Mouse (Mus musculus) CH12.LX (cell line): Measurements from ENCODE around the gene Cbl. TPM values are rescaled to one million over a fixed set of nuclear protein-coding genes. Genes with fewer than 3 reads are reported as not detected.
A peak's percentile ranks its signal among the peaks of the same experiment; 100 is the strongest.

Source experiments
- DNase-seq: peaks from one replicate; pipeline ENCODE4 v3.0.0-alpha.2; 2013; ENCODE audit errors: extremely low read depth
- H3K27ac ChIP-seq: 2 replicates; pipeline ENCODE4 v1.5.1; 2012; ENCODE audit warnings: low read depth, mild to moderate bottlenecking, control low read depth, moderate library complexity; ENCODE audit not compliant: insufficient read depth
- H3K27me3 ChIP-seq: replicated peaks from 2 replicates; pipeline ENCODE3; 2012; ENCODE audit warnings: inconsistent platforms
- H3K36me3 ChIP-seq, 2 experiments: replicated peaks in 1 of 2; 2 replicates each; pipeline versions ENCODE3 to v1.6.1; 2012; ENCODE audit warnings: inconsistent platforms in 1 of 2, low read length in 1 of 2, mild to moderate bottlenecking in 1 of 2, mixed read lengths in 1 of 2, moderate library complexity in 1 of 2; ENCODE audit not compliant: control insufficient read depth in 1 of 2, insufficient read depth in 1 of 2
- H3K4me1 ChIP-seq, 2 experiments: 2 replicates each; pipeline ENCODE4 v1.6.1; 2012; ENCODE audit warnings: inconsistent platforms in 1 of 2, moderate library complexity in 1 of 2; ENCODE audit not compliant: insufficient read depth in 2 of 2, control insufficient read depth in 1 of 2
- H3K4me2 ChIP-seq: 2 replicates; pipeline ENCODE4 v1.6.1; 2012; ENCODE audit warnings: low read depth, mild to moderate bottlenecking, control low read depth; ENCODE audit not compliant: poor library complexity, insufficient read depth, severe bottlenecking
- H3K4me3 ChIP-seq, 3 experiments: fragments of 150-350 bp in 1 of 3; sonication (generic) in 1 of 3; replicated peaks in 1 of 3; 2 replicates each; pipeline versions ENCODE3 to v1.5.1; 2011 to 2012; ENCODE audit warnings: low read depth in 2 of 3, low read length in 2 of 3, mild to moderate bottlenecking in 2 of 3, moderate library complexity in 2 of 3, control low read depth in 1 of 3, improper control_type of control experiment in 1 of 3, inconsistent platforms in 1 of 3, mixed read lengths in 1 of 3; ENCODE audit not compliant: poor library complexity in 1 of 3
- H3K79me2 ChIP-seq: replicated peaks from 2 replicates; pipeline ENCODE4 v1.6.1; 2012; ENCODE audit warnings: mild to moderate bottlenecking, moderate library complexity; ENCODE audit not compliant: control insufficient read depth, poor library complexity, insufficient read depth, severe bottlenecking; ENCODE audit errors: extremely low read depth
- H3K9ac ChIP-seq: 2 replicates; pipeline ENCODE4 v1.6.1; 2012; ENCODE audit warnings: low read depth, mild to moderate bottlenecking, control low read depth, moderate library complexity; ENCODE audit not compliant: insufficient read depth
- H3K9me3 ChIP-seq: replicated peaks from 2 replicates; pipeline ENCODE3; 2012; ENCODE audit warnings: low read length, inconsistent platforms, mixed read lengths
- CHD1 ChIP-seq: IDR thresholded peaks from 2 replicates; pipeline ENCODE4 v1.6.1; 2012; ENCODE audit warnings: low read depth, low read length, improper control_type of control experiment, inconsistent platforms
- CHD2 ChIP-seq: IDR thresholded peaks from 2 replicates; pipeline ENCODE4 v1.6.1; 2011; ENCODE audit warnings: low read length, improper control_type of control experiment
- CTCF ChIP-seq, 2 experiments: IDR thresholded peaks in 1 of 2; conservative IDR thresholded peaks in 1 of 2; 2 replicates each; pipeline ENCODE4 v1.5.1; 2011 to 2012; ENCODE audit warnings: low read depth in 2 of 2, low read length in 2 of 2, improper control_type of control experiment in 1 of 2, inconsistent platforms in 1 of 2, mild to moderate bottlenecking in 1 of 2, moderate library complexity in 1 of 2
- HCFC1 ChIP-seq: IDR thresholded peaks from 2 replicates; pipeline ENCODE4 v1.6.1; 2012; ENCODE audit warnings: low read depth, mild to moderate bottlenecking, inconsistent platforms, low read length, improper control_type of control experiment
- IRF4 ChIP-seq: IDR thresholded peaks from 2 replicates; pipeline ENCODE4 v1.6.1; 2014; ENCODE audit warnings: low read depth, mild to moderate bottlenecking, inconsistent platforms, low read length, improper control_type of control experiment
- JUN ChIP-seq: IDR thresholded peaks from 2 replicates; pipeline ENCODE4 v1.6.1; 2011; ENCODE audit warnings: low read depth, mild to moderate bottlenecking, low read length, improper control_type of control experiment, moderate library complexity; ENCODE audit not compliant: insufficient read depth
- JUND ChIP-seq: conservative IDR thresholded peaks from 2 replicates; pipeline ENCODE4 v1.6.1; 2011; ENCODE audit warnings: low read depth, low read length, improper control_type of control experiment
- KAT2A ChIP-seq: IDR thresholded peaks from 2 replicates; pipeline ENCODE4 v1.6.1; 2012; ENCODE audit warnings: low read length, improper control_type of control experiment, inconsistent platforms; ENCODE audit not compliant: insufficient replicate concordance
- MAFK ChIP-seq: IDR thresholded peaks from 2 replicates; pipeline ENCODE4 v1.6.1; 2011; ENCODE audit warnings: low read length, improper control_type of control experiment; ENCODE audit not compliant: insufficient replicate concordance
- MAX ChIP-seq: IDR thresholded peaks from 2 replicates; pipeline ENCODE4 v1.6.1; 2011; ENCODE audit warnings: low read length, improper control_type of control experiment
- MAZ ChIP-seq: IDR thresholded peaks from 2 replicates; pipeline ENCODE4 v1.6.1; 2012; ENCODE audit warnings: low read depth, mild to moderate bottlenecking, inconsistent platforms, low read length, improper control_type of control experiment, moderate library complexity
- MEF2A ChIP-seq: IDR thresholded peaks from 2 replicates; pipeline ENCODE4 v1.6.1; 2014; ENCODE audit warnings: low read depth, mild to moderate bottlenecking, inconsistent platforms, low read length, improper control_type of control experiment, borderline replicate concordance
- MXI1 ChIP-seq: IDR thresholded peaks from 2 replicates; pipeline ENCODE4 v1.6.1; 2011; ENCODE audit warnings: mild to moderate bottlenecking, low read depth, low read length, improper control_type of control experiment
- PAX5 ChIP-seq: IDR thresholded peaks from 2 replicates; pipeline ENCODE4 v1.6.1; 2012; ENCODE audit warnings: low read length, inconsistent platforms, mixed read lengths
- POLR2A ChIP-seq: IDR thresholded peaks from 2 replicates; pipeline ENCODE4 v1.6.1; 2011; ENCODE audit warnings: low read depth, mild to moderate bottlenecking, improper control_type of control experiment, low read length
- POLR2AphosphoS2 ChIP-seq: IDR thresholded peaks from 2 replicates; pipeline ENCODE4 v1.6.1; 2011; ENCODE audit warnings: low read depth, low read length, improper control_type of control experiment
- RAD21 ChIP-seq: IDR thresholded peaks from 2 replicates; pipeline ENCODE4 v1.6.1; 2011; ENCODE audit warnings: low read depth, mild to moderate bottlenecking, low read length, improper control_type of control experiment, moderate library complexity
- RCOR1 ChIP-seq: conservative IDR thresholded peaks from 2 replicates; pipeline ENCODE4 v1.6.1; 2012; ENCODE audit warnings: low read depth, mild to moderate bottlenecking, inconsistent platforms, low read length, improper control_type of control experiment
- SIN3A ChIP-seq: IDR thresholded peaks from 2 replicates; pipeline ENCODE4 v1.6.1; 2012; ENCODE audit warnings: low read length, improper control_type of control experiment, inconsistent platforms
- TCF12 ChIP-seq: IDR thresholded peaks from 2 replicates; pipeline ENCODE4 v1.6.1; 2014; ENCODE audit warnings: low read depth, mild to moderate bottlenecking, inconsistent platforms, low read length, improper control_type of control experiment
- UBTF ChIP-seq: IDR thresholded peaks from 2 replicates; pipeline ENCODE4 v1.6.1; 2012; ENCODE audit warnings: low read depth, mild to moderate bottlenecking, inconsistent platforms, low read length, improper control_type of control experiment, moderate library complexity
- USF1 ChIP-seq: IDR thresholded peaks from 2 replicates; pipeline ENCODE4 v1.6.1; 2014; ENCODE audit warnings: low read depth, mild to moderate bottlenecking, inconsistent platforms, low read length, improper control_type of control experiment
- USF2 ChIP-seq: conservative IDR thresholded peaks from 2 replicates; pipeline ENCODE4 v1.6.1; 2011; ENCODE audit warnings: low read depth, low read length, improper control_type of control experiment
- ZKSCAN1 ChIP-seq: IDR thresholded peaks from 2 replicates; pipeline ENCODE4 v1.6.1; 2012; ENCODE audit warnings: low read depth, inconsistent platforms, low read length, improper control_type of control experiment, borderline replicate concordance
- dilution Hi-C: fragments of 300-500 bp; cut with MboI; formaldehyde crosslinking; loops from 2 replicates; pipeline ENCODE4 v1.14.3; 2020; ENCODE audit warnings: low sequenced_read_pairs; ENCODE audit not compliant: extremely low pct_unique_long_range_greater_than_20kb, extremely low pct_ligation_motif_present
- in situ Hi-C: fragments of 300-500 bp; cut with MboI; formaldehyde crosslinking; loops from 3 replicates; pipeline ENCODE4 v1.14.3; 2019; ENCODE audit warnings: low sequenced_read_pairs, low pct_ligation_motif_present, low pct_unique_long_range_greater_than_20kb, mixed read lengths
- polyA plus RNA-seq: library from polyadenylated mRNA; unstranded; fragments of >175 nt; gene quantifications from 2 replicates; pipeline ENCODE4 v1.2.1, GENCODE M21; 2012; ENCODE audit warnings: low read depth; ENCODE audit not compliant: insufficient read length
- total RNA-seq, 2 experiments: library from RNA; depleted of rRNA; stranded (reverse); fragments of 300-350 nt in 1 of 2; fragments of >200 nt in 1 of 2; gene quantifications; 2 replicates each; pipeline ENCODE4 v1.2.3; 2012 to 2014

Gene Cbl
- total and polyA plus RNA-seq, 3 experiments, result 8.3 to 39.0 (median 11.9) TPM

- no peaks in the 10 kb centered on the region for H3K9me3 ChIP-seq
- in situ Hi-C loops, result no loop called here
- H3K27ac ChIP-seq, result no peak overlapping the region
- H3K4me2 ChIP-seq, result no peak overlapping the region
- H3K27me3 ChIP-seq, result no peaks in the 10 kb centered on the region
- dilution Hi-C loops, result no loop called here
- H3K36me3 ChIP-seq, result peaks cover 0 to 28% of the 10 kb centered on the region in 2 experiments
- no peak overlapping the region for H3K4me3 ChIP-seq
- H3K79me2 ChIP-seq, result peaks cover 14% of the 10 kb centered on the region
- no peak overlapping the region for H3K9ac ChIP-seq
- no peak for DNase-seq
- peaks cover 13 to 64% of the 10 kb centered on the region in 2 experiments for H3K4me1 ChIP-seq
- no peak for TF ChIP-seq POLR2AphosphoS2
- TF ChIP-seq USF1, result no peak
- no peak for TF ChIP-seq CHD1
- TF ChIP-seq JUND, result no peak
These were observed 55.0 kb downstream of the Cbl start for GRCm38 (mm10) chr9:44178811-44179210.

GRCm38 (mm10) chr9:44178389-44178788 is 55.5 kb downstream of the Cbl start:
- peak; percentile 46 for DNase-seq
- dilution Hi-C loops, result no loop called here
- TF ChIP-seq MAX (no peak), CTCF (conservative IDR thresholded peaks at IDR 0.05 in 1 of 2, IDR thresholded peaks at IDR 0.05 in 1 of 2; ENCODE audit: low read depth in 2 of 2, low read length in 2 of 2) (peak; percentile 33 to 49; a peak in 3 of 4 replicates), HCFC1 (no peak), PAX5 (no peak), POLR2A (no peak), RCOR1 (no peak), MAZ (no peak), ZKSCAN1 (no peak)
- TF ChIP-seq, all 38 proteins: peak for 1

GRCm38 (mm10) chr9:44177405-44177804 is 56.4 kb downstream of the Cbl start:
- Histone ChIP-seq H3K27ac (no peak overlapping the region), H3K9me3 (no peaks in the 10 kb centered on the region), H3K79me2 (peaks cover 14% of the 10 kb centered on the region), H3K4me2 (no peak overlapping the region), H3K27me3 (no peaks in the 10 kb centered on the region), H3K4me3 (no peak overlapping the region), H3K9ac (no peak overlapping the region), H3K36me3 (peaks cover 2 to 37% of the 10 kb centered on the region in 2 experiments), H3K4me1 (peaks cover 13 to 61% of the 10 kb centered on the region in 2 experiments)
- no peak for DNase-seq
- TF ChIP-seq RAD21 (no peak), MAFK (no peak), MAX (no peak), SIN3A (no peak), CHD2 (no peak), JUN (no peak), IRF4 (no peak), HCFC1 (no peak), MAZ (no peak), MEF2A (no peak), KAT2A (no peak), POLR2A (no peak), MXI1 (no peak), TCF12 (no peak), USF2 (no peak), UBTF (no peak), POLR2AphosphoS2 (no peak)
- in situ Hi-C loops (no loop called here), dilution Hi-C loops (no loop called here)

More at GRCm38 (mm10) chr9:44178389-44178788, 55.5 kb downstream of the Cbl start:
- no peak overlapping the region for H3K9ac ChIP-seq
- H3K79me2 ChIP-seq, result peaks cover 14% of the 10 kb centered on the region
- H3K36me3 ChIP-seq, result peaks cover 0 to 31% of the 10 kb centered on the region in 2 experiments
- H3K27me3 ChIP-seq, result no peaks in the 10 kb centered on the region
- H3K4me2 ChIP-seq, result no peak overlapping the region
- no peak overlapping the region for H3K27ac ChIP-seq
- peaks cover 13 to 64% of the 10 kb centered on the region in 2 experiments for H3K4me1 ChIP-seq
- in situ Hi-C loops, result no loop called here
- no peak overlapping the region for H3K4me3 ChIP-seq
- H3K9me3 ChIP-seq, result no peaks in the 10 kb centered on the region
